Mouse (Mus musculus) Patski (cell line): ENCODE results near the gene Med12l. TPM values are rescaled to one million over a fixed set of nuclear protein-coding genes. Genes with fewer than 3 reads are reported as not detected.

Experiments used
- ATAC-seq: fragments of 100-300 bp; one replicate; pipeline ENCODE4 v1.8.0; 2021
- CTCF ChIA-PET: fragments of 350-600 bp; sonication (Branson Sonifier 250); formaldehyde crosslinking; loops from one replicate; lab custom pipeline; 2022; ENCODE audit warnings: inconsistent platforms; lab: Charles Lee
- POLR2A ChIA-PET: fragments of 350-600 bp; sonication (Branson Sonifier 250); formaldehyde crosslinking; loops from one replicate; lab custom pipeline; 2022; ENCODE audit warnings: antibody characterized with exemption, inconsistent platforms; lab: Charles Lee
- DNase-seq: peaks from one replicate; pipeline ENCODE4 v3.0.0-alpha.2; 2011; ENCODE audit warnings: low read depth, low spot score
- H3K27me3 ChIP-seq: fragments of 371-371 bp; one replicate; pipeline ENCODE4 v1.5.1; 2021
- CTCF ChIP-seq: fragments of 100-300 bp; IDR thresholded peaks from one replicate; pipeline ENCODE4 v1.5.1; 2021
- in situ Hi-C: fragments of 300-500 bp; cut with MboI; formaldehyde crosslinking; loops from 3 replicates; pipeline ENCODE4 v1.11.1; 2018; ENCODE audit warnings: low pct_unique_long_range_greater_than_20kb, mixed read lengths
- polyA plus RNA-seq: library from polyadenylated mRNA; unstranded; gene quantifications from one replicate; pipeline ENCODE4 v1.2.3, GENCODE M21; 2021

Gene Med12l
- polyA plus RNA-seq, 1 experiment from 2014 or later, result 7.6 TPM

- peak; percentile 69 for ATAC-seq
Observed at GRCm38 (mm10) chr3:59169921-59170627, 164.4 kb downstream of the Med12l start.

GRCm38 (mm10) chr3:59174426-59175154 is 169.0 kb downstream of the Med12l start:
- ATAC-seq (no peak), DNase-seq (no peak)
- in situ Hi-C loops, result loop anchor here (5.0 to 25.0 kb wide), 3 partner anchors 52 to 688 kb away; partner anchors contain the start of gene Gm8298
- H3K27me3 ChIP-seq, result no peaks in the 10 kb centered on the region
- ChIA-PET CTCF (interaction anchor here (0.7 to 3.6 kb wide), 6 partner anchors 17 to 79 kb away, joined by 3 to 10 read pairs (median 4); partner anchors contain the start of gene P2ry13), POLR2A (no interaction called here)
- no peak for TF ChIP-seq CTCF

More at GRCm38 (mm10) chr3:59169921-59170627, 164.4 kb downstream of the Med12l start:
- ChIA-PET POLR2A (interaction anchor here (0.6 kb wide), 1 partner anchor 1565 kb away, joined by 4 read pairs; no protein-coding TSS in a partner anchor), CTCF (interaction anchor here (0.7 to 2.0 kb wide), 5 partner anchors 9 to 57 kb away, joined by 3 to 9 read pairs (median 3); no protein-coding TSS in a partner anchor)
- in situ Hi-C loops, result loop anchor here (5.0 kb wide), 2 partner anchors 48 to 577 kb away; no protein-coding TSS in a partner anchor
- DNase-seq, result no peak
- no peaks in the 10 kb centered on the region for H3K27me3 ChIP-seq
- TF ChIP-seq CTCF, result no peak

GRCm38 (mm10) chr3:59175234-59175633 is 169.6 kb downstream of the Med12l start:
- peak; percentile 79 for ATAC-seq
- in situ Hi-C loops, result loop anchor here (25.0 kb wide), 1 partner anchor 687 kb away; the partner anchor contains the start of gene Gm8298

DNA sequence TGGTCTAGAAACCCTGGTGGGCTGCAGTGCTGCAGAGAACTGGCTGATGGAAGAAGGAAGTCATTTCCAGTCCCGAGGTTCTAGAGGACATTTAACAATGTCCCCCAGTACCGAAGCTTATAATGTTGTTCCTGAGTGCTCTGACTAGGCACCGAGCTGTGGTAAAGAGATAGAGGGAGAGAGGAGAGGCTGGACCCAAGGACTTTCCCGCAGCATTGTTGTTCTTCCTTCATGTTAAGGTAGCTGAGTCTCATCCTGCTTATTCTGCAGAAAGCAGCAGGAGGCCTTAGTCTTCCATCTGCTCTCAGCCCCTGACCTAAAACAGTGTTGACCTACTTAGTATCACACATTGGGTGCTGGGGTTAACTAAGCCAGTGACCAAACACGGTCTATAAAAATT is 171.2 kb downstream of the Med12l start:
- H3K27me3 ChIP-seq, result no peaks in the 10 kb centered on the region
- ATAC-seq (no peak), DNase-seq (no peak)
- POLR2A ChIA-PET, result no interaction called here
- no peak for TF ChIP-seq CTCF
- CTCF ChIA-PET, result interaction anchor here (1.1 to 2.4 kb wide), 8 partner anchors 12 to 127 kb away, joined by 3 to 7 read pairs (median 3); no protein-coding TSS in a partner anchor
- in situ Hi-C loops, result loop anchor here (25.0 kb wide), 1 partner anchor 685 kb away; the partner anchor contains the start of gene Gm8298

More at GRCm38 (mm10) chr3:59175234-59175633, 169.6 kb downstream of the Med12l start:
- ChIA-PET CTCF (interaction anchor here (0.7 to 3.6 kb wide), 7 partner anchors 16 to 54 kb away, joined by 3 to 10 read pairs (median 4); partner anchors contain the start of gene P2ry13), POLR2A (no interaction called here)
- DNase-seq, result peak; percentile 44
- TF ChIP-seq CTCF, result peak; percentile 97
- H3K27me3 ChIP-seq, result no peaks in the 10 kb centered on the region

DNA sequence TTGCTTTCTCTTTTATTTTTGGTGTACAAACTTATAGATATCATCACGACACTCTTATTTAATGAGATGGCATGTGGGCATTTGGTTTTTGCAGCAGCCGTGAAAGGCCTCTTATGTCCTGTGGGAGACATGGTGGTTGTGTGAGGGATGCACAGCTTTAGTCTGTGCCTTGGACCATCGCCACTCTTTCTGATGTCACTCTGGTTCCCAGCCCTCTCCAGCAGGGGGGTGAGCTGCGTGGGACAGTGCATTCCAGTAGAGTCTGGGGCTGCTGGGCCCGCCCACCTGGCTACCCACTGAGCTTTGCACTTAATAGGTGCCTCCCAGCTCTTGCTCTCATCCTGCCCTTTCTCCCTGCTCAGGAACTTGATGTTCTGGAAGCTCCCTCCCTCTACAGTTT is 175.5 kb downstream of the Med12l start:
- in situ Hi-C loops, result loop anchor here (25.0 kb wide), 1 partner anchor 681 kb away; the partner anchor contains the start of gene Gm8298
- no peak for TF ChIP-seq CTCF
- DNase-seq (no peak), ATAC-seq (no peak)
- POLR2A ChIA-PET, result no interaction called here
- CTCF ChIA-PET, result interaction anchor here (1.0 to 2.1 kb wide), 6 partner anchors 10 to 97 kb away, joined by 3 to 8 read pairs (median 5); no protein-coding TSS in a partner anchor
- no peaks in the 10 kb centered on the region for H3K27me3 ChIP-seq

- TF ChIP-seq CTCF, result no peak
- ATAC-seq (no peak), DNase-seq (no peak)
- in situ Hi-C loops, result loop anchor here (25.0 kb wide), 1 partner anchor 680 kb away; the partner anchor contains the start of gene Gm8298
- ChIA-PET CTCF (interaction anchor here (0.8 to 2.1 kb wide), 9 partner anchors 9 to 96 kb away, joined by 3 to 8 read pairs (median 4); no protein-coding TSS in a partner anchor), POLR2A (no interaction called here)
- no peaks in the 10 kb centered on the region for H3K27me3 ChIP-seq
Observed at GRCm38 (mm10) chr3:59182129-59182528, 176.5 kb downstream of the Med12l start.

DNA sequence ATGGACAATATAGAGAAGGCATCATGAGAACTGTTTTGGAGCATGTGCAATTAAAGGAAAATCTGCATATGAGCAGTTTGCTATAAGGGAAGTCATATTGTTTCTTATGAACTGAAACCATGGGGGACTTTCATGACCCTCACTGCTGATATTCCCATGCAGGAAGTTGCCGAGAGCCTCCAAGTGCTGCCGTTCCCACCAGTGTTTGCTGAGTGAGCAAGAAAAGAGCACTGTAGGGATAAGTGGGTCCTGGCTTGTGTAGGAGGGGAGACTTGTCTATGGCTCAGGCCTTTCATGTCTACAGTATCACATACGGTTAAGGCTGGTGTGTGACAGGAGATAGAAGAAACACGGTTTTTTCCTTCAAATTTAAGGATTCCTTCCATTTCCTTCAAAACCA is 180.0 kb downstream of the Med12l start:
- POLR2A ChIA-PET, result no interaction called here
- no peak for DNase-seq
- H3K27me3 ChIP-seq, result no peaks in the 10 kb centered on the region
- no peak for TF ChIP-seq CTCF
- in situ Hi-C loops, result loop anchor here (25.0 kb wide), 1 partner anchor 677 kb away; the partner anchor contains the start of gene Gm8298
- no peak for ATAC-seq
- CTCF ChIA-PET, result interaction anchor here (1.3 kb wide), 2 partner anchors 11 to 20 kb away, joined by 4 to 5 read pairs; no protein-coding TSS in a partner anchor

DNA sequence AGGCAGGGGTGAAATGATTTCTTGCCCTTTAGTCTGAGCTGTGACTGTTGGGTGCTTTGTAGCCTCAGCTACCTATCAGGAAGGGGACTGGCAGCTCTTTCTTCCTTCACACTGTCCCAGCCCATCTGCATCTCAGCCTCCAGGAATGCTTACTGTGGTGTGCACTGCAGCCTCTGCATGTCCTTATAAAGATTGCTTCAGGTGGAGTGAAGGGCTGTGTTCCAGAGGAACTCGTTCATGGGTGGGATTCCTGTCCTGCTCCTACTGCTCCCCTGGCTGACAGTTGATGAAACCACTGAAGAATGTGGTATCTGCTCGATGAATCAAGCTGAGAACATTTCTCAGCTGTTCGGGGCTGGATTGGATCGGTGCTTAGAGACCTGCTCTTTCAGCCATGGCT is 181.7 kb downstream of the Med12l start:
- in situ Hi-C loops, result loop anchor here (25.0 kb wide), 1 partner anchor 675 kb away; the partner anchor contains the start of gene Gm8298
- H3K27me3 ChIP-seq, result no peaks in the 10 kb centered on the region
- TF ChIP-seq CTCF, result no peak
- ChIA-PET CTCF (interaction anchor here (1.1 kb wide), 1 partner anchor 24 kb away, joined by 3 read pairs; no protein-coding TSS in a partner anchor), POLR2A (no interaction called here)
- DNase-seq, result no peak
- ATAC-seq, result peak; percentile 85

GRCm38 (mm10) chr3:59191674-59192073 is 186.0 kb downstream of the Med12l start:
- ATAC-seq, result no peak
- ChIA-PET POLR2A (interaction anchor here (1.2 to 1.3 kb wide), 2 partner anchors 12 to 95 kb away, joined by 3 read pairs; no protein-coding TSS in a partner anchor), CTCF (interaction anchor here (0.9 to 3.0 kb wide), 6 partner anchors 8 to 130 kb away, joined by 3 to 12 read pairs (median 6); no protein-coding TSS in a partner anchor)

More at GRCm38 (mm10) chr3:59191674-59192073, 186.0 kb downstream of the Med12l start:
- H3K27me3 ChIP-seq, result no peaks in the 10 kb centered on the region
- TF ChIP-seq CTCF, result no peak
- DNase-seq, result no peak
- in situ Hi-C loops, result loop anchor here (25.0 kb wide), 1 partner anchor 671 kb away; the partner anchor contains the start of gene Gm8298
